Mouse (Mus musculus) ES-Bruce4 (cell line): ENCODE data around the gene Hemgn. TPM values are rescaled to one million over a fixed set of nuclear protein-coding genes. Genes with fewer than 3 reads are reported as not detected.

Experiments used
- H3K27ac ChIP-seq: 2 replicates; pipeline ENCODE4 v1.5.1; 2012; ENCODE audit warnings: low read length, inconsistent platforms; ENCODE audit not compliant: insufficient read depth
- H3K27me3 ChIP-seq: 2 replicates; pipeline ENCODE4 v1.6.1; 2012; ENCODE audit warnings: mild to moderate bottlenecking, low read length, inconsistent platforms; ENCODE audit not compliant: control insufficient read depth, poor library complexity, insufficient read depth, severe bottlenecking
- H3K36me3 ChIP-seq: 2 replicates; pipeline ENCODE4 v1.6.1; 2012; ENCODE audit warnings: inconsistent platforms, mild to moderate bottlenecking, low read length, moderate library complexity; ENCODE audit not compliant: control insufficient read depth, poor library complexity, insufficient read depth, severe bottlenecking
- H3K4me1 ChIP-seq: one replicate; pipeline ENCODE4 v1.8.1; 2011; ENCODE audit warnings: low read length; ENCODE audit not compliant: control insufficient read depth, insufficient read depth
- H3K4me3 ChIP-seq: 2 replicates; pipeline ENCODE4 v1.5.1; 2011; ENCODE audit warnings: low read depth, mild to moderate bottlenecking, low read length
- H3K9ac ChIP-seq: 2 replicates; pipeline ENCODE4 v1.6.1; 2012; ENCODE audit warnings: low read depth, mild to moderate bottlenecking, inconsistent platforms; ENCODE audit not compliant: poor library complexity, severe bottlenecking
- H3K9me3 ChIP-seq: replicated peaks from 2 replicates; pipeline ENCODE4 v1.6.1; 2012; ENCODE audit warnings: mild to moderate bottlenecking, low read length, inconsistent platforms; ENCODE audit not compliant: control insufficient read depth, poor library complexity, insufficient read depth, severe bottlenecking
- CTCF ChIP-seq: IDR thresholded peaks from one replicate; pipeline ENCODE4 v1.8.1; 2011; ENCODE audit warnings: low read depth, low read length
- EP300 ChIP-seq: IDR thresholded peaks from 2 replicates; pipeline ENCODE4 v1.6.1; 2011; ENCODE audit warnings: low read depth, low read length; ENCODE audit not compliant: insufficient read depth
- POLR2A ChIP-seq: IDR thresholded peaks from one replicate; pipeline ENCODE4 v1.8.1; 2011; ENCODE audit warnings: low read length; ENCODE audit not compliant: insufficient read depth
- polyA plus RNA-seq: library from polyadenylated mRNA; stranded (reverse); fragments of >200 nt; gene quantifications from 2 replicates; pipeline ENCODE4 v1.2.4, GENCODE M21; 2011; ENCODE audit warnings: low read depth; ENCODE audit not compliant: missing spikeins, insufficient read depth, insufficient read length

Hemgn gene
- polyA plus RNA-seq, 1 experiment, result not detected

DNA sequence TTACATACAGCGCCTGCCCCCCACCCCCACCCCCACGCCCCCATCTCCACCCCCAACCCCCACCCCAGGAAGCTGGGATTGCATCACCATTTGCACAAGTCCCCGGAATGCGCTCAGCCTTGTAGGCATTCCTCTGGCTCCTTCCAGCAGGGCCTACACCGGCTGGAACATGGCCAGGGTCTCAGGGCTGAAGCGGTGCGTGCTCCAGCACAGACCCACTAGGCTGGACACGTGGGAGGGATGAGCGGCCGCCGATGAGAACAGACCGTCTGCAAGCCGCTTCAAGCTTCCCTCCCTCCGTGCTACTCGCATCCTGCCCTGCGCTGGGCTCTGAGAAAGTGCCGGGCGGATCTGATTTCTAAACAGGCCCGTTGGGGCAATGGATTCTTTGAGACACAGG lies 42.3 kb downstream of the Hemgn start:
- Histone ChIP-seq H3K4me1 (peaks cover 2% of the 10 kb centered on the region), H3K27ac (no peak overlapping the region), H3K27me3 (no peaks in the 10 kb centered on the region), H3K9me3 (no peaks in the 10 kb centered on the region), H3K9ac (peak overlapping the region; percentile 66), H3K4me3 (peak overlapping the region; percentile 72), H3K36me3 (no peaks in the 10 kb centered on the region)
- TF ChIP-seq POLR2A, result no peak

GRCm38 (mm10) chr4:46370406-46370805 lies 42.9 kb downstream of the Hemgn start:
- TF ChIP-seq CTCF (no peak), EP300 (no peak), POLR2A (no peak)
- H3K9ac ChIP-seq, result no peak overlapping the region
- no peaks in the 10 kb centered on the region for H3K27me3 ChIP-seq
- no peak overlapping the region for H3K27ac ChIP-seq
- H3K4me1 ChIP-seq, result peaks cover 2% of the 10 kb centered on the region
- H3K36me3 ChIP-seq, result no peaks in the 10 kb centered on the region
- H3K4me3 ChIP-seq, result no peak overlapping the region
- no peaks in the 10 kb centered on the region for H3K9me3 ChIP-seq

- H3K4me1 ChIP-seq, result peaks cover 2% of the 10 kb centered on the region
- H3K4me3 ChIP-seq, result no peak overlapping the region
- TF ChIP-seq CTCF, result peak; percentile 73
- TF ChIP-seq EP300, result no peak
- no peak for TF ChIP-seq POLR2A
- no peak overlapping the region for H3K9ac ChIP-seq
- H3K27me3 ChIP-seq, result no peaks in the 10 kb centered on the region
- no peaks in the 10 kb centered on the region for H3K9me3 ChIP-seq
- no peak overlapping the region for H3K27ac ChIP-seq
- no peaks in the 10 kb centered on the region for H3K36me3 ChIP-seq
These were observed 44.2 kb downstream of the Hemgn start for GRCm38 (mm10) chr4:46369070-46369469.

- Histone ChIP-seq H3K4me3 (no peak overlapping the region), H3K27ac (no peak overlapping the region), H3K4me1 (peaks cover 2% of the 10 kb centered on the region), H3K36me3 (no peaks in the 10 kb centered on the region), H3K9me3 (no peaks in the 10 kb centered on the region), H3K27me3 (no peaks in the 10 kb centered on the region), H3K9ac (no peak overlapping the region)
- no peak for TF ChIP-seq POLR2A
- no peak for TF ChIP-seq CTCF
These were observed 45.8 kb downstream of the Hemgn start for GRCm38 (mm10) chr4:46367487-46367959.

DNA sequence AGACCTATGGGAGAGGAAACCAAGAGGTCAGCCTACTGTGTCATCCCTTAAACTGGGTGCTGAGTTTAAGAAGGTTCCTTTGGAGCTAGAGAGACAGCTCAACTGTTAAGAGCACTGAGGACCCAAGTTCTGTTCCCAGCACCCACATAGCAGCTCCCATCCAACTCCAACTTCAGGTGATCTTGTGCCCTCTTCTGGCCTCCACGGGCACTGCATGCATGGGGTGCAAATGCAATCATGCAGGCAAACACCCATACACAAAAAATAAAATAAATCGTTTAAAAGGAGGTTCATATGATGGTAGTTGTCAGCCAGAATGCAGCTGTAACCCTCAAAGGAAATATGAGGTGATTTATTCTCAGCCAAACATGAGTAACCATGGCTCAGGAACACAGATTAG lies 48.9 kb downstream of the Hemgn start:
- no peak overlapping the region for H3K4me3 ChIP-seq
- H3K9ac ChIP-seq, result no peak overlapping the region
- H3K4me1 ChIP-seq, result no peaks in the 10 kb centered on the region
- H3K27ac ChIP-seq, result no peak overlapping the region
- H3K9me3 ChIP-seq, result no peaks in the 10 kb centered on the region
- no peaks in the 10 kb centered on the region for H3K36me3 ChIP-seq
- TF ChIP-seq CTCF (peak; percentile 43), POLR2A (no peak)
- H3K27me3 ChIP-seq, result no peaks in the 10 kb centered on the region

DNA sequence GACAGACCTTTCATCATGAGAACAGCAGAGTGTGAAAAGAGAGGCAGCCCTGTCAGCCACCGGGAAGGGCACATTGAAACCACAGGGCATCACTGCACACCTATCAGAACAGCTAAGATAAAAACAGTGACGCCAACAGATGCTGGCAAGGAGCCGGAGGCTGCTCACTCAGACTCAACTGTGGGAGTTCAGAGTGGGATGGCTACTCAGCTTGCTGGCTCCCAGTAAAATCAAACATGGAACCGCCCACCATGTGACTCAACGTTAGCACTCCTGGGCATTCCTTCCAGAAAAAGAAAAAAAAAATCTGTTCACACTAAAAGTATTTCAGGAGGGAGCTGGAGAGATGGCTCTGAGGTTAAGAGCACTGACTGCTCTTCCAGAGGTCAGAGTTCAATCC lies 52.0 kb downstream of the Hemgn start:
- no peaks in the 10 kb centered on the region for H3K27me3 ChIP-seq
- no peak for TF ChIP-seq POLR2A
- no peak for TF ChIP-seq CTCF
- no peak for TF ChIP-seq EP300

More for the DNA sequence above, 52.0 kb downstream of the Hemgn start:
- H3K4me1 ChIP-seq, result no peaks in the 10 kb centered on the region
- H3K9me3 ChIP-seq, result no peaks in the 10 kb centered on the region
- no peak overlapping the region for H3K4me3 ChIP-seq
- no peak overlapping the region for H3K9ac ChIP-seq
- no peak overlapping the region for H3K27ac ChIP-seq
- no peaks in the 10 kb centered on the region for H3K36me3 ChIP-seq
